Mouse (Mus musculus) layer of hippocampus, postnatal 10 days (tissue): ENCODE measurements around the gene Parvg. TPM values are rescaled to one million over a fixed set of nuclear protein-coding genes. Genes with fewer than 3 reads are reported as not detected.
"Not testable (repeated sequence)": the region's sequence is repeated elsewhere in the genome, so short reads cannot be mapped to it uniquely, and the experiment has no call there.

Source experiments
- DNase-seq, 2 experiments: peaks; one replicate each; pipeline ENCODE4 v3.0.0; 2021; ENCODE audit warnings: low spot score in 2 of 2
- long read RNA-seq: library from polyadenylated mRNA; stranded (forward); transcript quantifications from one replicate; pipeline ENCODE4 v2.0.0, GENCODE M21; 2023
- total RNA-seq, 2 experiments: library from RNA; stranded (reverse); gene quantifications; 2 replicates each; pipeline ENCODE4 v1.2.3; 2021

The Parvg gene
- 1 to 10 TPM; 6.6 to 9.6 TPM for total RNA-seq
- long read RNA-seq, partial matches to known transcripts: 1 of 7 reads
- long read RNA-seq, other reads (novel, unspliced or antisense): 4 of 7 reads

- DNase-seq: no peak
Observed at GRCm38 (mm10) chr15:84323966-84324869, at the start of gene Parvg. Gene Parvg (plus strand): TSS chr15:84324026.

- no peak for DNase-seq
Observed at GRCm38 (mm10) chr15:84276066-84276465, 47.8 kb upstream of the Parvg start.

GRCm38 (mm10) chr15:84278091-84278490 lies 45.7 kb upstream of the Parvg start:
- DNase-seq: no peak

GRCm38 (mm10) chr15:84278656-84279055 lies 45.2 kb upstream of the Parvg start:
- DNase-seq: no peak

- no peak for DNase-seq
Observed at GRCm38 (mm10) chr15:84280309-84280708, 43.5 kb upstream of the Parvg start.

- DNase-seq: no peak
Observed at GRCm38 (mm10) chr15:84280712-84281347, 43.0 kb upstream of the Parvg start.

- DNase-seq: no peak
Observed at GRCm38 (mm10) chr15:84282206-84283085, 41.4 kb upstream of the Parvg start.

- peak in 1 of 2 experiments; percentile 61 for DNase-seq
Observed at GRCm38 (mm10) chr15:84284059-84284458, 39.8 kb upstream of the Parvg start.

- DNase-seq: no peak
Observed at GRCm38 (mm10) chr15:84285453-84285852, 38.4 kb upstream of the Parvg start.

GRCm38 (mm10) chr15:84288953-84289352 lies 34.9 kb upstream of the Parvg start:
- not testable (repeated sequence) for DNase-seq

- no peak for DNase-seq
Observed at GRCm38 (mm10) chr15:84291097-84291496, 32.7 kb upstream of the Parvg start.

- no peak for DNase-seq
Observed at GRCm38 (mm10) chr15:84293590-84293989, 30.2 kb upstream of the Parvg start.

GRCm38 (mm10) chr15:84294391-84294790 lies 29.4 kb upstream of the Parvg start:
- no peak for DNase-seq

- no peak for DNase-seq
Observed at GRCm38 (mm10) chr15:84295225-84295624, 28.6 kb upstream of the Parvg start.

GRCm38 (mm10) chr15:84297454-84297853 lies 26.4 kb upstream of the Parvg start:
- DNase-seq: no peak

GRCm38 (mm10) chr15:84298804-84299370 lies 24.9 kb upstream of the Parvg start:
- peak in 1 of 2 experiments; percentile 65 for DNase-seq

GRCm38 (mm10) chr15:84299662-84300333 lies 24.0 kb upstream of the Parvg start:
- no peak for DNase-seq

GRCm38 (mm10) chr15:84300591-84300990 lies 23.2 kb upstream of the Parvg start:
- DNase-seq: no peak

GRCm38 (mm10) chr15:84301026-84301425 lies 22.8 kb upstream of the Parvg start:
- DNase-seq: no peak
